Mouse (Mus musculus) bone marrow, adult 2 months (tissue): ENCODE measurements at regions not wholly inside any gene's neighbourhood (a gene's known extent, or its start where the extent isn't known, plus 50 kb on each side); places are given as distances from the start of the nearest gene placed in this dataset.

Source experiments
- CTCF ChIP-seq: fragments of 200-500 bp; IDR thresholded peaks from 2 replicates; pipeline ENCODE4 v1.5.1; 2011; ENCODE audit warnings: low read length, control low read depth; ENCODE audit not compliant: control insufficient read depth, insufficient read depth
- POLR2A ChIP-seq: fragments of 200-500 bp; IDR thresholded peaks from 2 replicates; pipeline ENCODE4 v1.6.1; 2011; ENCODE audit warnings: low read depth, mild to moderate bottlenecking, control low read depth, low read length, borderline replicate concordance; ENCODE audit not compliant: control insufficient read depth

- TF ChIP-seq CTCF (no peak), POLR2A (no peak)
These were observed 183.7 kb downstream of the Mroh4 start for GRCm38 (mm10) chr15:74452426-74452825.
